Mouse (Mus musculus): ENCODE data around the gene Hist1h4c.

The Hist1h4c gene

DNA sequence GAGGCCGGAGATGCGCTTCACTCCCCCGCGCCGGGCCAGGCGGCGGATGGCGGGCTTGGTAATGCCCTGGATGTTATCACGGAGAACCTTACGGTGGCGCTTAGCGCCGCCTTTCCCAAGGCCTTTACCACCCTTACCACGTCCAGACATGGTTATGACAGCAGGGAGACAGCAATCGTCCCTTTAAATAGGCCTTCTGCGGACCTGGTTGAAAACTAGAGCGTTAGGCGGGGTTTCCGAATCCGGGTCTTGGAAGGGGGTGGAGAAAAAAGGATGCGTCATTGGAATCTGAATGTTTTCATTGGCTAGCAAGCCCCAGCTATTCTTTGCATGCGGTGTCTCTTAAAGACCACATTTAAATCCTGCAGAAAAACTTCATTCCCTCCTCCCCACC lies at the start of gene Hist1h4c:
TSS of gene Hist1h4c (minus strand) at position 155 of the 394 bp plus-strand sequence.
- peak; percentile 98 for DNase-seq (ENCODE audit: low read depth, low spot score)

DNA sequence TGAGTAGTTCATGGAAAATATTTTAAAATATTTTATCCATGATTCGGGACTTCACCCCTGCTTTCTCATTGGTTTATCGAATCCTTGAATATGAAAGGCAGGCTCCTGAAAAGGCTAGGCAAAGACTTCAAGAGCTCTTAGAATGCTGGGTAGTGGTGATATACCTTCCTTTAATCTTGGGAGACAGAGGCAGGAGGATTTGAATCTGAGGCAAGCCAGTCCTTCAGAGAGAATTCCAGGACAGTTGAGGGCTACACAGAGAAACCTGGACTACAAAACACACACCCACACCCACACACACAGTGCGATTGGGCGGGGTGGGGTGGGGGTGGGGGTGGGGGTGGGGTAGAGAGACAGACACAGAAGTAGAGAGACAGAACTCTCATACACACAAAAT lies 49.6 kb upstream of the Hist1h4c start:
- DNase-seq (ENCODE audit: low read depth, low spot score), result no peak

- DNase-seq (ENCODE audit: low read depth, low spot score), result peak; percentile 24
Observed at GRCm38 (mm10) chr13:23747081-23747891, 49.0 kb upstream of the Hist1h4c start.

- DNase-seq (ENCODE audit: low read depth, low spot score), result peak; percentile 88
Observed at GRCm38 (mm10) chr13:23746201-23747080, 48.2 kb upstream of the Hist1h4c start, which contains the start of gene Hist1h2bb. Gene Hist1h2bb (plus strand): TSS chr13:23746734.

GRCm38 (mm10) chr13:23745381-23746161 lies 47.3 kb upstream of the Hist1h4c start, which contains the start of gene Hist1h3c:
Gene Hist1h3c (minus strand): TSS chr13:23745602.
- DNase-seq (ENCODE audit: low read depth, low spot score), result peak; percentile 93

GRCm38 (mm10) chr13:23744421-23745380 lies 46.4 kb upstream of the Hist1h4c start:
- DNase-seq (ENCODE audit: low read depth, low spot score), result peak; percentile 23

DNA sequence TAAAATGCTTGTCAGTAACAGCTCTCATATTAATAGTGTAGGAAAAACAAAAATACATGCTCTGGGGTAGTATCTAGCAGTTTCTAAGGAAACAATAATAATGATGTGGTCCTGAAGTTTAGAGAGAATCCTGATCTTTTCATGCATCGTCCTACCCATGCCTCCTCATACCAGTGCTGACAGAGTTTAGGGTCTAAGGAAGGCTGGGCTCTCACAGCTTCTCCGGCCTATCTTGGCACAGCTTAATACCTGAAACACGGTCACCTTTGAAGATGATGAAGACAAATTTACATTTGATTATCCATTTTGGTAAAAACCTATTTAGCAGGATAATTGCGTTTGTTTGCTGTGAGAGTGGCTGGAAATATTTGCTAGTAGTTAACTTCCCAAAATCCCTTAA lies 45.7 kb upstream of the Hist1h4c start:
- DNase-seq (ENCODE audit: low read depth, low spot score), result peak; percentile 21

DNA sequence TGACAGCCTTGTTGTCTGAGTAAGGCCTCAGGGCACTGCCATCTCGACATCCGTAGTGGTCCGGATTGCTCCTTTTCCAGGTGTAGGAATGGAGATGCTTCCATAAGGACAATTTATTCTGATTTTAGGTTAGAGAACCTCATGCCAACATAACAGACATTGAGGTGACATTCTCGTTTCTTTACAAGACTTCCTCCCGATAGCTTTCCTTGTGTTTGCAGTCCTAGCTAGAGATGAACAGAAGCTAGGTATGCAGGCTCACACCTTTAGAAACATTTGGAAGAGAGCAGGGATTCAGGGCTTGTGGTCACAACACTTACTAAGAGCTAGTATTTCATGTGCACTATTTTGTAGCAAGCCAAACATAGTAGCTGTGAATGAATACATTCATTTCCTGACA lies 45.0 kb upstream of the Hist1h4c start:
- no peak for DNase-seq (ENCODE audit: low read depth, low spot score)

DNA sequence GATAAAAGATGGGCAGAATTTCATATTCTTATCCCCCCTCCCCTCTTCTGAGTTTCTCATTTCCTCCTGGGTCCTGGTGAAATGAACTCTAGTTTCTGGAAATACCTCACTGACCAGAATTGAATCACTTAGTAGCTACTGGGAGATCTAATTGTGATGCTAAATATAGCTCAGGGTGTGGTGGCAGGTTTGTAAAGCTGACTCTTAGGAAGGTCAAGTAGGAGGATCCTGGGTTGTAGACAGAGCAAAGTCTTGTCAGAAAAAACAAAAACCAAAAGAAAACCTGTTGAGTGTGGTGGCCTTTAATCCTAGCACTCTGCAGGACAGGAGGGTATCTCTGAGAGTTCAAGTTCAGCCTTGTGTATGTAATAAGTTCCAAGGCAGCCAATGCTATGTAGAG lies 43.8 kb upstream of the Hist1h4c start:
- DNase-seq (ENCODE audit: low read depth, low spot score), result no peak

GRCm38 (mm10) chr13:23740910-23741309 lies 42.7 kb upstream of the Hist1h4c start:
- no peak for DNase-seq (ENCODE audit: low read depth, low spot score)

GRCm38 (mm10) chr13:23740256-23740840 lies 42.1 kb upstream of the Hist1h4c start:
- no peak for DNase-seq (ENCODE audit: low read depth, low spot score)

- DNase-seq (ENCODE audit: low read depth, low spot score), result no peak
Observed at GRCm38 (mm10) chr13:23739922-23740252, 41.6 kb upstream of the Hist1h4c start.

GRCm38 (mm10) chr13:23739069-23739921 lies 41.0 kb upstream of the Hist1h4c start:
- DNase-seq (ENCODE audit: low read depth, low spot score), result peak; percentile 94

DNA sequence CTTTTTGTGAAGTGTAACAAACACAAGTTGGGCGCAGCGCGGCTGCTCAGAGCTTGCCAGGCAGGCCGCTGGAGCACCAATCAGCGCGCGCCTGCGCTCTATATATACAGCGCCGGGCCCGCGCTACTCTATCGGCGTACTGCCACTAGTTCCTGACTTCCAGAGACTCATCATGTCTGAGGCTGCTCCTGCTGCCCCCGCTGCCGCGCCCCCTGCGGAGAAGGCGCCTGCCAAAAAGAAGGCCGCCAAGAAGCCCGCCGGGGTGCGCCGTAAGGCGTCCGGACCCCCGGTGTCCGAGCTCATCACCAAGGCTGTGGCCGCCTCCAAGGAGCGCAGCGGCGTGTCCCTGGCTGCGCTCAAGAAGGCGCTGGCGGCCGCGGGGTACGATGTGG lies 40.4 kb upstream of the Hist1h4c start, which contains the start of gene Hist1h1c:
TSS of gene Hist1h1c (plus strand) at position 132 of the 392 bp plus-strand sequence.
- peak; percentile 93 for DNase-seq (ENCODE audit: low read depth, low spot score)

DNA sequence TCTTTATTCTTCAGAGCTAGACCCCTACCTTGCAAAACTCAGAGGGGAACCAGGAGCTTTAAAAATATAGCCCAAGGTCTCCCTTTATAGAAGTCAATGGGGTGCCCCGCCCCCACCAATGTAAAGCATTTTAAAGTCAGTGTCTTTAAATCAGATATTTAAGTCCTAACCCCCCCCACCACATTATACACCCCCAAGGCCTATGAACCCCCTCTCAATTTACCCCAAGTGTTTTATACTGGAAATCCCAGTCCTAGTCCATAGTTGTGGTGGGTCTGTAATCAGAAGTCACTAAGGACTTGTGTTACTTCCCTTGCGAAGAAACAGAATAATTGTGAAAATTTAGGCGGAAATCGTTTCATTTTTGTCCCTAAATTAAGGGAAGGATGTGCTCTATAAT lies 39.8 kb upstream of the Hist1h4c start:
- no peak for DNase-seq (ENCODE audit: low read depth, low spot score)

DNA sequence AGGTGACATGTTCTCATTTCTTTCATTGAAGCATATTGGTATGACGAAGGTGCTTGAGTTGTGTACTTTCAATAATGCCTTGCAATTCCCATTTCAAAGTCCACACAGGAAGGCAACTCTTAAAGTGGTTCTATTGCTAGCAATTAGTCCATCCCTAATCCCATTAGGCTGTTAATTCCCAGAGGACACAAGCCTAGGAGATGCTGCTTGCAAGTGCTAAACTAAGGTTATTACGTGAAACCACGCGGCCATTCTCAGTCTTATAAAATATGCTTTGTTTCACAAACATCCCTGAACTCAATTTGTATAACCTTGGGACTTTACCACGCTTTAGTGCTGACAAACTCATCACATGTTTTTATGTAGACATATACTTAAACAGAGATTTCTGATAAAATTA lies 38.8 kb upstream of the Hist1h4c start:
- no peak for DNase-seq (ENCODE audit: low read depth, low spot score)

- DNase-seq (ENCODE audit: low read depth, low spot score), result no peak
Observed at GRCm38 (mm10) chr13:23732156-23732804, 34.0 kb upstream of the Hist1h4c start.

- DNase-seq (ENCODE audit: low read depth, low spot score), result no peak
Observed at GRCm38 (mm10) chr13:23730479-23730878, 32.2 kb upstream of the Hist1h4c start.

GRCm38 (mm10) chr13:23729706-23730105 lies 31.5 kb upstream of the Hist1h4c start:
- DNase-seq (ENCODE audit: low read depth, low spot score), result no peak
